Mouse (Mus musculus): ENCODE measurements at regions not wholly inside any gene's neighbourhood (a gene's known extent, or its start where the extent isn't known, plus 50 kb on each side); places are given as distances from the start of the nearest gene placed in this dataset.

DNA sequence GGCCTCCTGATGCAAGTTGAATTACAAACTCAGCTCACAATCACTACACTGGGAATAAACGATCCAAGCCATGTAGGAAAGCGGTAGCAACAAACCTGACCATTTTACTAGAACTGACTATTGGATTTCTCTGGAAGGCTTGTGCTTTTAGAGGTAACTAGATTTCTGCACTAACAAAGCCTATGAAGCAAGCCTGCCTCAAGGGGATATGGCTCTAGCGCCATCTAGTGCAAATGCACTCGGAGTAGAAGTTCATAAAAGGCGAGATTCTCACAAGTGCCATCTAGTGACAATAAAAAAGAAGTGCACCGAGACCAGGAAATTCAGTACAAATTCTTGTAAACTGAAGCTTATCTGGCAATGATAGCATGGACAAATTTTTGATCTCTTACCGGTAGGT, 364.9 kb upstream of the Fmr1 start:
- peak; percentile 77 for DNase-seq (ENCODE audit: low read depth, low spot score)

Data from ES-CJ7 (cell line).